Mouse (Mus musculus): ENCODE measurements around the gene Apol11b.
"Not testable (repeated sequence)": the region's sequence is repeated elsewhere in the genome, so short reads cannot be mapped to it uniquely, and the experiment has no call there.

GRCm38 (mm10) chr15:77643176-77643575, at the start of gene Apol11b:
- TF ChIP-seq CTCF (conservative IDR thresholded peaks at IDR 0.05; ENCODE audit: low read length); POU5F1 (IDR thresholded peaks at IDR 0.05; ENCODE audit: borderline replicate concordance, low read length): not testable (repeated sequence)

All from E14TG2a.4 (cell line).